In genomic region chr2:92477672-92478312, GRCm38 (mm10) we compare ENCODE assay signal across 11 mouse cellular contexts. TPM values are rescaled to one million over a fixed set of nuclear protein-coding genes. Genes with fewer than 3 reads are reported as not detected.
DNase-seq lines count a peak whose midpoint lies in the region; ATAC-seq lines count a peak whose summit lies in the region.
"Had no signal": no experiment of that assay in that cellular context is flagged by ENCODE, and none has a peak within 500 bp of the region (broad histone marks: within the 10 kb centered on the region; RNA-seq: fewer than 3 reads in every experiment).

No protein-coding gene starts in this region.

- ATAC-seq in intestine, embryonic 16.5 days, result 0 out of 2 replicates have a peak, but pooled peaks have one; percentile 44
- no peak for ATAC-seq in intestine, embryonic 15.5 days
- ATAC-seq in embryonic facial prominence, embryonic 13.5 days (ENCODE audit: insufficient number of reproducible peaks, insufficient read depth, low FRiP score, low TSS enrichment, low read depth), result 0 out of 2 replicates have a peak, but pooled peaks have one; percentile 37

- H3K27me3 ChIP-seq in intestine, embryonic 16.5 days (replicated peaks; ENCODE audit: control insufficient read depth, insufficient read depth, low read length), result no peaks in the 10 kb centered on the region
- no peaks in the 10 kb centered on the region; the same call in 1 of the 2 replicates for H3K27me3 ChIP-seq in intestine, embryonic 15.5 days (replicated peaks)
- H3K27me3 ChIP-seq in embryonic facial prominence, embryonic 13.5 days, result peaks cover 1% of the 10 kb centered on the region

- H3K36me3 ChIP-seq in intestine, embryonic 16.5 days (ENCODE audit: control insufficient read depth, insufficient read depth, low read length), result no peaks in the 10 kb centered on the region
- H3K36me3 ChIP-seq in intestine, embryonic 15.5 days, result no peaks in the 10 kb centered on the region
- no peaks in the 10 kb centered on the region for H3K36me3 ChIP-seq in embryonic facial prominence, embryonic 13.5 days
- no peaks in the 10 kb centered on the region for H3K36me3 ChIP-seq in macrophage (ENCODE audit: inconsistent target)
- H3K36me3 ChIP-seq: hindbrain, embryonic 10.5 days had no signal

- H3K27ac ChIP-seq in intestine, embryonic 16.5 days (ENCODE audit: low read length), result no peak overlapping the region
- no peak overlapping the region for H3K27ac ChIP-seq in intestine, embryonic 15.5 days
- H3K27ac ChIP-seq in embryonic facial prominence, embryonic 13.5 days, result 0 out of 2 replicates have a peak overlapping the region, but pooled peaks have one; percentile 2
- H3K27ac ChIP-seq in macrophage, result peak overlapping the region; percentile 37
- H3K27ac ChIP-seq: hindbrain, embryonic 10.5 days had no signal

- H3K9me3 ChIP-seq in intestine, embryonic 16.5 days (ENCODE audit: control insufficient read depth, low read length), result no peaks in the 10 kb centered on the region
- no peaks in the 10 kb centered on the region for H3K9me3 ChIP-seq in intestine, embryonic 15.5 days
- H3K9me3 ChIP-seq in embryonic facial prominence, embryonic 13.5 days, result no peaks in the 10 kb centered on the region
- H3K9me3 ChIP-seq: hindbrain, embryonic 10.5 days had no signal

- 66% methylated on average over 12 of the region's 12 CpGs for WGBS in intestine, embryonic 16.5 days
- 65% methylated on average over 12 of the region's 12 CpGs for WGBS in intestine, embryonic 15.5 days
- 70% methylated on average over 12 of the region's 12 CpGs for WGBS in embryonic facial prominence, embryonic 13.5 days
- 87% methylated on average over 10 of the region's 12 CpGs for WGBS in macrophage (ENCODE audit: missing documents)

- DNase-seq in R1 (ENCODE audit: low read depth, low spot score), result peak; percentile 89
- DNase-seq in adrenal gland, adult (ENCODE audit: inconsistent age in 2 of 2, low spot score in 1 of 2), result no peak
- DNase-seq in frontal cortex, adult 2 months (ENCODE audit: extremely low spot score in 1 of 2, low spot score in 1 of 2), result no peak
- DNase-seq: cerebellum, postnatal 14 days; kidney, postnatal 36 days; thymus, postnatal 25 days had no signal

- no peaks in the 10 kb centered on the region for H3K4me1 ChIP-seq in intestine, embryonic 16.5 days (ENCODE audit: control insufficient read depth, insufficient read depth, low read length)
- peaks cover 5% of the 10 kb centered on the region; the same call in 1 of the 2 replicates for H3K4me1 ChIP-seq in intestine, embryonic 15.5 days (replicated peaks)
- no peaks in the 10 kb centered on the region for H3K4me1 ChIP-seq in embryonic facial prominence, embryonic 13.5 days

- H3K79me2 ChIP-seq in macrophage (ENCODE audit: inconsistent target), result no peaks in the 10 kb centered on the region

- H3K4me3 ChIP-seq in intestine, embryonic 16.5 days (ENCODE audit: low read length), result no peak overlapping the region
- H3K4me3 ChIP-seq in intestine, embryonic 15.5 days (replicated peaks), result no peak overlapping the region
- no peak overlapping the region for H3K4me3 ChIP-seq in embryonic facial prominence, embryonic 13.5 days
- no peak overlapping the region for H3K4me3 ChIP-seq in macrophage (ENCODE audit: inconsistent target)
- H3K4me3 ChIP-seq: hindbrain, embryonic 10.5 days had no signal

- no peak overlapping the region for H3K9ac ChIP-seq in intestine, embryonic 16.5 days (ENCODE audit: low read depth, low read length)
- no peak overlapping the region for H3K9ac ChIP-seq in intestine, embryonic 15.5 days
- H3K9ac ChIP-seq in embryonic facial prominence, embryonic 13.5 days, result no peak overlapping the region

- no peak overlapping the region for H3K4me2 ChIP-seq in intestine, embryonic 16.5 days (ENCODE audit: low read depth, low read length)
- H3K4me2 ChIP-seq in intestine, embryonic 15.5 days (replicated peaks), result no peak overlapping the region
- H3K4me2 ChIP-seq in embryonic facial prominence, embryonic 13.5 days, result no peak overlapping the region

RNA-seq across cellular contexts. Expression of gene Slc35c1, which starts 17.5 kb away (rescaled TPM):
- 57.6 and 62.3 TPM in 2 replicates for polyA plus RNA-seq in intestine, embryonic 16.5 days (2015; fragmentation: Nextera tagmentation; extraction: Ambion mirVana)
- 37.3 and 44.5 TPM in 2 replicates for polyA plus RNA-seq in intestine, embryonic 15.5 days (2015; fragmentation: Nextera tagmentation; extraction: Ambion mirVana)
- 10.0 and 10.6 TPM in 2 replicates for polyA plus RNA-seq in embryonic facial prominence, embryonic 13.5 days (2015; fragmentation: Nextera tagmentation; extraction: Ambion mirVana)
- 1 to 10 TPM in 23 of 26 experiments, under 1 TPM in 3; 0.76 to 7.5 (median 2.0) TPM for total RNA-seq in macrophage (2018; cell fraction: chromatin; rRNA removed)
- 10 to 100 TPM in 24 of 26 experiments, 1 to 10 TPM in 2; 7.2 to 28.0 (median 20.0) TPM for total RNA-seq in macrophage (2018; cell fraction: cytosol; rRNA removed)
- 10 to 100 TPM in 19 of 26 experiments, 1 to 10 TPM in 7; 3.1 to 30.6 (median 15.6) TPM for total RNA-seq in macrophage (2018; cell fraction: nucleus; rRNA removed)
- 19.5 to 23.8 TPM (median 21.6 TPM) in 3 replicates for polyA plus RNA-seq in macrophage (2018)
- 13.3 and 14.7 TPM in 2 replicates for polyA plus RNA-seq in frontal cortex, adult 2 months (2012; rRNA removed)

RNA-seq across cellular contexts. Expression of gene Cry2, which starts 43.9 kb away (rescaled TPM):
- polyA plus RNA-seq in intestine, embryonic 16.5 days (2015; fragmentation: Nextera tagmentation; extraction: Ambion mirVana), result 14.5 and 15.3 TPM in 2 replicates
- 14.5 and 15.8 TPM in 2 replicates for polyA plus RNA-seq in intestine, embryonic 15.5 days (2015; fragmentation: Nextera tagmentation; extraction: Ambion mirVana)
- 22.9 and 28.2 TPM in 2 replicates for polyA plus RNA-seq in embryonic facial prominence, embryonic 13.5 days (2015; fragmentation: Nextera tagmentation; extraction: Ambion mirVana)
- total RNA-seq in macrophage (2018; cell fraction: chromatin; rRNA removed), result 10 to 100 TPM in 23 of 26 experiments, 1 to 10 TPM in 3; 8.8 to 28.9 (median 20.4) TPM
- total RNA-seq in macrophage (2018; cell fraction: cytosol; rRNA removed), result 1 to 10 TPM; 1.6 to 4.4 (median 3.1) TPM
- total RNA-seq in macrophage (2018; cell fraction: nucleus; rRNA removed), result 10 to 100 TPM in 16 of 26 experiments, 1 to 10 TPM in 10; 5.3 to 24.1 (median 10.9) TPM
- 2.4 to 3.5 TPM (median 3.0 TPM) in 3 replicates for polyA plus RNA-seq in macrophage (2018)
- 94.1 and 100 TPM in 2 replicates for polyA plus RNA-seq in frontal cortex, adult 2 months (2012; rRNA removed)

Comparison
In these comparisons a context has a peak if more than half of its experiments do, and no peak if none do; other contexts are left out.
1. H3K27ac ChIP-seq: peak in embryonic facial prominence, embryonic 13.5 days (single experiment) and macrophage (single experiment); none in intestine, embryonic 16.5 days (single experiment) and intestine, embryonic 15.5 days (single experiment).